Mouse (Mus musculus) erythroblast, embryonic 14.5 days (primary cell): Measurements from ENCODE around the gene Klc4. TPM values are rescaled to one million over a fixed set of nuclear protein-coding genes. Genes with fewer than 3 reads are reported as not detected.

Experiments used
- H3K27me3 ChIP-seq: 2 replicates; pipeline ENCODE4 v1.6.1; 2012; ENCODE audit warnings: inconsistent platforms; ENCODE audit not compliant: control insufficient read depth
- H3K36me3 ChIP-seq: 2 replicates; pipeline ENCODE4 v1.6.1; 2012; ENCODE audit warnings: mild to moderate bottlenecking, inconsistent platforms; ENCODE audit not compliant: control insufficient read depth
- H3K4me1 ChIP-seq: 2 replicates; pipeline ENCODE4 v1.6.1; 2012; ENCODE audit warnings: inconsistent platforms; ENCODE audit not compliant: control insufficient read depth
- H3K4me3 ChIP-seq: replicated peaks from 2 replicates; pipeline ENCODE3; 2012; ENCODE audit warnings: moderate library complexity, mild to moderate bottlenecking, inconsistent platforms
- H3K9me3 ChIP-seq: 2 replicates; pipeline ENCODE4 v1.6.1; 2012; ENCODE audit warnings: low read length, inconsistent platforms, mixed read lengths; ENCODE audit not compliant: control insufficient read depth
- GATA1 ChIP-seq: IDR thresholded peaks from 2 replicates; pipeline ENCODE4 v1.6.1; 2012; ENCODE audit warnings: low read length, inconsistent platforms, mixed read lengths
- TAL1 ChIP-seq: IDR thresholded peaks from 3 replicates; pipeline ENCODE4 v1.6.1; 2012; ENCODE audit warnings: low read length, inconsistent platforms, mixed read lengths
- polyA plus RNA-seq: library from polyadenylated mRNA; stranded (reverse); fragments of >175 nt; gene quantifications from 2 replicates; pipeline ENCODE4 v1.2.3, GENCODE M21; 2012

Gene Klc4
- polyA plus RNA-seq, 1 experiment: 2.0 TPM

DNA sequence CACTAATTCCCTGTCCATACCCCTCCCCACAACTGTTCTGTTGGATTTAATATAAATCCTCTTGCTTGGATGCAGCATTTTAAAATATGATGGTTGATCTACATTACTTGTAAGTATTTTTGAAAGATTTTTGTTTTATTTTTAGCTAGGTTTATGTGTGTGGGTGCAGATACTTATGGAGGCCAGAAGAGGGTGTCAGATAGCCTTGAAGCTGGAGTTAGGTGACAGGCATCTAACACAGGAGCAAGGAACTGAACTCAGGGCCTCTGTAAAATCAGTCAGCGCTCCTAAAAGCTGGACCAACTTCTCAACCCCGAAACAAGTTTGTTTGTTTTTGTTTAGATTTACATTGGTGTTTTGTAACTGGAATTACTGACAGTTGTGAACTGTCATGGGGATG lies 45.3 kb downstream of the Klc4 start:
- H3K27me3 ChIP-seq: no peaks in the 10 kb centered on the region
- H3K36me3 ChIP-seq: no peaks in the 10 kb centered on the region
- H3K4me3 ChIP-seq: no peak overlapping the region
- no peaks in the 10 kb centered on the region for H3K9me3 ChIP-seq
- H3K4me1 ChIP-seq: peaks cover 6% of the 10 kb centered on the region; the same call in 1 of the 2 replicates
- TF ChIP-seq GATA1: no peak

DNA sequence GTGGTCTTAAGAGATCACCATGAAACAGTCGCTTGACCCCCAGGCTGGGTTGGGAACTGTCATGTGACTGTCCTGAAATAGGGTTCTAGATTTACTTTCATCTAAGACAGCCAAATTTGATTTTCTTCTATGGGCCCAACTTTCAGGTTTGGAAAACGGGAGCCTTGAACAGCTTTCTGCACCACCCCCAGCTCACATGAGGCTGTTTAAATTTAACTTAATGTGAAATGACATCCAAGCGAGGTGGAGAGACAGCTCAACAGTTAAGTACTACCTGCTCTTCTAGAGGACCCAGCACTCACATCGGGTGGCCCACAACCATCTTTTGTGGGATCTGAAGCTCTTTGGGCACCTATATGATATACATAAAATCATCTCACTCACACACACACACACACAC lies 46.9 kb downstream of the Klc4 start:
- no peak overlapping the region for H3K4me3 ChIP-seq
- TF ChIP-seq GATA1 (no peak), TAL1 (no peak)
- H3K27me3 ChIP-seq: no peaks in the 10 kb centered on the region
- H3K36me3 ChIP-seq: no peaks in the 10 kb centered on the region
- H3K4me1 ChIP-seq: peaks cover 6% of the 10 kb centered on the region; the same call in 1 of the 2 replicates
- H3K9me3 ChIP-seq: no peaks in the 10 kb centered on the region

DNA sequence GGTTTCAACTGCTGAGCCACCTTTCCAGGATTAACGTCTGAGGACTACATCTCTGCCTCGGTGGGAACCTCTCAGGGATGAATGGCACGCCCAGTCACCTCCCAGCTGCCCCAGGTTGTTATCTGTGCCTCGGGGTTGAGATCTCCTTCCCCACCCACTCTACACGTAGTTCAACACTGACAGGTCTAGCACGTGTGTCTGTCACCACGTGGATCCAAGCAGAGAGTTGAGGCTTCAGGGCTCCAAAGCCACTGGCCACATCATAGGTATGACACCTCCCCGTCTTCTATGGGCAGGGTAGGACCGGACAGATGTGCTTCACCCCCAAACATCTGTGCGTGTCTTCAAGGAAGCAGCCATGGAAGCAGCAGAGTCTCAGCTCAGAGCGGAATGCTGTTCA lies 47.9 kb downstream of the Klc4 start:
- no peaks in the 10 kb centered on the region for H3K36me3 ChIP-seq
- H3K9me3 ChIP-seq: no peaks in the 10 kb centered on the region
- H3K4me3 ChIP-seq: no peak overlapping the region
- no peak for TF ChIP-seq TAL1
- no peak for TF ChIP-seq GATA1
- no peaks in the 10 kb centered on the region for H3K27me3 ChIP-seq
- H3K4me1 ChIP-seq: peaks cover 6% of the 10 kb centered on the region; the same call in 1 of the 2 replicates

DNA sequence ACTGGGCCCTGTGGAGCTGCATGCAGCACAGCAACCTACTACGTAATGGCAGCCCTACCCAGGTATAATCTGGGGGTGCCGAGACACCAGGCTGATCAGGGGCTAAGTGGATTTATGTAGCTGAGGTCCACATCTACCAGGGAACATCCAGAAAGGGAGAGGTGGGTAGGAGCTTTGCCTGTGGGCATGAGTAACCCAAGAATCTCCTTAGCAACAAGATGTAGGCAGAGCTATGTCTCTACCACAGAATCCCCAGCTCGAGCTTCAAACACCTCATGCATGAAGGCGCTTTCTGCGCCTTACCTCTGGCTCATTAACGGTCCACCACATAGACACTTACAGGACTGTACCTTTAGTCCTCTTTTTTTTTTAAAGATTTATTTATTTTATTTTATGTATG lies 50.5 kb downstream of the Klc4 start:
- H3K4me1 ChIP-seq: peaks cover 6% of the 10 kb centered on the region; the same call in 1 of the 2 replicates
- H3K36me3 ChIP-seq: no peaks in the 10 kb centered on the region
- H3K4me3 ChIP-seq: no peak overlapping the region
- no peaks in the 10 kb centered on the region for H3K9me3 ChIP-seq
- TF ChIP-seq TAL1 (no peak), GATA1 (no peak)
- H3K27me3 ChIP-seq: no peaks in the 10 kb centered on the region

DNA sequence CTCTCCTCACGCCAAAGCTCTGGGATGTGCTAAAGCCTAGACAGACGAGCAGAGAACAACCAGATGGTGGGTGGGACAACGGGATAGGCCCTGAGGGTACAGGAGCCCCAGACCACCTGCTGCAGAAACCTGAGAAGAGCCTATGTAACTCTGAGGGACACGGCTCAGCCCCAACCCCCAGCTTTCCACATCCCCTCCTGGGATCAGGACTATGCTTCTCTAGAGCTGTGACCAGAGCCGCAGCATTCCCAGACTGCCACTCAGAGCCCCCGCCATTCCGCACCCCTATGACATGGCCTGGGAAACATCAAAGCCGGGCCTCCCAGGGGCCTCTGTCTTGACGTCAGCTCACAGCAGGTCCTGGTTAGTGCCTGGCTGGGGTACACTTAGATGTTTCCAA lies 51.2 kb downstream of the Klc4 start:
- Histone ChIP-seq H3K4me1 (peaks cover 6% of the 10 kb centered on the region; the same call in 1 of the 2 replicates), H3K9me3 (no peaks in the 10 kb centered on the region), H3K4me3 (no peak overlapping the region), H3K27me3 (no peaks in the 10 kb centered on the region), H3K36me3 (no peaks in the 10 kb centered on the region)
- TF ChIP-seq GATA1: no peak

DNA sequence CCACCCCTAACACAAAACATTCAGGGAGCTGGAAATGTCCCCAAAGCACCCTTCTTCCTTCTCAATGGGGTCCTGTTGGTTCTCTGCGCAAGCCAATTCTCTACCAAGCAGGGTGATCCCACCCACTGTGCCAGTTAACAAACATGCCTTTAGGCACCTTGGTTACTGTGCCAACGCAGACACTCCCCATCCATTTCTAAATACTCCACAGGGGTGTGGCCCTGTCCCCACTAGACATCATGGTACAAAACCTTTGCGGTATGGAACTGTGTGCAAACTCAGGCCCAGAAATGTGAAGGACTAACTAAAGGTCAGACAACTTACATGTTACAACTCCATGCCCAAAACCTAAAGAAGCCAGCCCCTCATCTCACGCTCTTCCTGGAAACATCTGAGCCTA lies 52.7 kb downstream of the Klc4 start:
- Histone ChIP-seq H3K4me3 (no peak overlapping the region), H3K9me3 (no peaks in the 10 kb centered on the region), H3K27me3 (no peaks in the 10 kb centered on the region), H3K36me3 (no peaks in the 10 kb centered on the region), H3K4me1 (peaks cover 6% of the 10 kb centered on the region; the same call in 1 of the 2 replicates)
- TF ChIP-seq TAL1 (no peak), GATA1 (no peak)

DNA sequence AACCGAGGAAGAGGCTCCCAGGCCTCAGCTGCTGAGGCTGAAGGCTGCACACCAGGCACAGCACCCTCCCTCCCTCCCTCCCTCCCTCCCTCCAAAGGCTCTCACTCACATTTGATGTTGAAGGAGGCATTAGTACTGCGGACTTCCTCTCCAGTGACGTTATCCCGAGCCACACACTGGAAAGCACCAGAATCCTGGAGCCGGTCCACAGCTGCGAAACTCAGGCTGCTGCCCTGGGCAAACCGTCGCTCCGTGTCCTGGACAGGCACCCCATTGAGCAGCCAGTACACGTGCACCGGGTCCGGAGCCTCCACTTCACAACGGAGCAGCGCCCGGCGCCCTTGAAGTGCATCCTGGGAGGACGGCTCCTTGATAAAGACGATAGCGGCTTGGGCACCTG lies 54.4 kb downstream of the Klc4 start:
- Histone ChIP-seq H3K4me1 (no peaks in the 10 kb centered on the region; the same call in 1 of the 2 replicates), H3K27me3 (no peaks in the 10 kb centered on the region), H3K4me3 (no peak overlapping the region), H3K36me3 (no peaks in the 10 kb centered on the region), H3K9me3 (no peaks in the 10 kb centered on the region)
- TF ChIP-seq TAL1 (no peak), GATA1 (no peak)

DNA sequence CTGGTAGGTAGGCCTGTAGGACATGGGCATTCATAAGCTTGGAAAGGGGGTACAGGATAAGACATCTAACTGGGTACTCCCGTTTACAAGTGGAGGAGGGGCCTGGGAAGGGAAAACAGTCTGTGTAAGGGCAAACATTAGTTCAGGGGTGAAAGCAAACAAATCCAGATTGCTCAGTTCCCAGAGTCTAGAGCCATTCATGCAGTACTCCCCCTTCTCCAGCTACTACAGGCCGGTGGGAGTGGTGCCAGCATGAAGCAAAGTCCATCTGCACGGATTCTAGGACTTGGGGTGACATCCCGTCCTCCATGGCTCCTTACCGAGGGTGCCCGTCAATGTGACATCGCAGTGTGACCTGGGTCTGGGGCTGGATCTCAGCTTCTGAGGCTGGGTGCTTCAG lies 55.4 kb downstream of the Klc4 start:
- Histone ChIP-seq H3K36me3 (no peaks in the 10 kb centered on the region), H3K4me1 (no peaks in the 10 kb centered on the region; the same call in 1 of the 2 replicates), H3K4me3 (no peak overlapping the region), H3K27me3 (no peaks in the 10 kb centered on the region), H3K9me3 (no peaks in the 10 kb centered on the region)
- TF ChIP-seq TAL1 (no peak), GATA1 (no peak)

DNA sequence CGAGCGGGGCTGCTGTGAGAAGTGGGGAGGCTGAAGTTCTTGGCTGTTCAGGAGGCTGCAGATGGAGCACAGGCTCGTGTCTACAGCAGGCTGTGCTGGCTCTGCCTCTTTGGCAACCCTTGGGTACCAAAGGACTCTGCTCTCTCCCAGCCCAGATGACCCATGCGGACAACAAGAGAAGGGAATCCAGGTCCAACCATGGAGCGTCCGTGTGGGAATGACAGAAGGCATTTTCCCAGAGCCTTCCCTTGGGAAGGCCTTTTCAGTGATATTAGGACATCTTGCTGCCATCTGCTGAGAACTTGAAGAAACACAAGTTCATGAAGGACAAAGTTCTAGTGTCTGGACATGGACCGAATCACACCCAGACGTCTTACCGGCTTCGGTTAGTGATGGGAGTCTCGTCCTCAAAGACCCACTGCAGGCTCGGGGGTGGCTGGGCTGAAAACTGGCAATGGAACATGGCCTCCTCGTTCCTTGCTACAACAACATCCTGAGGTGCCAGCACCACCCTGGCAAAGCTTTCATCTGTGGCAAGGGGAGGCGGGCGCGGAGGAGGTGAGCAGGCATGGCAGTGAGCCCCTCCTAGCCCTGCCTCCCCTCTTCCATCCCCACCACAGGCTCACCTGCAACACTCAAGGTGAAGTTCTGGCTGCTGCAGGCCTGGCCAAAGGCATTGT lies 56.0 kb downstream of the Klc4 start:
- H3K36me3 ChIP-seq: no peaks in the 10 kb centered on the region
- H3K27me3 ChIP-seq: no peaks in the 10 kb centered on the region
- no peaks in the 10 kb centered on the region for H3K9me3 ChIP-seq
- no peak for TF ChIP-seq GATA1
- no peak for TF ChIP-seq TAL1
- no peaks in the 10 kb centered on the region; the same call in 1 of the 2 replicates for H3K4me1 ChIP-seq
- no peak overlapping the region for H3K4me3 ChIP-seq

DNA sequence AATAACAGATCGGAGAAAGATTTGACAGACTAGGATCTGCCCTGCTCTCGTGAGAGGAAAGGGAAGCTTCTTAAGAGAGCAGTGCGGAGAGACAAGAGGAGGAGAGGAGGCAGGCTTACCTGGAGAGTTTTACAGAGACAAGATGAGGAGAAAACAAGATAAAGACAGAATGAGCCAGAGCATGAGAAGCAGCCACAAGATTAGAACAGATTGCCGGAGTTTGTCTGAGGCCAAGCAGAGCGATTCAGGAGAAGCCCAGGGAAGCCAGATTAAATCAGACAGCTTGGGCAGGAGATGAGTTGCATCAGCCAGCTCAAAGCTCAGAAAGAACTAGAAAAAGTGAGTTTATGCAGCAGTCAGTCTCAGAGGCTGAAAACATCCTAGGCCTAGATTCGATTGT lies 56.9 kb downstream of the Klc4 start:
- Histone ChIP-seq H3K9me3 (no peaks in the 10 kb centered on the region), H3K4me1 (no peaks in the 10 kb centered on the region; the same call in 1 of the 2 replicates), H3K4me3 (no peak overlapping the region), H3K36me3 (no peaks in the 10 kb centered on the region), H3K27me3 (no peaks in the 10 kb centered on the region)
- TF ChIP-seq TAL1: no peak
- TF ChIP-seq GATA1: no peak
